Mouse (Mus musculus) thymus, adult 2 months (tissue): ENCODE results near the gene Kcnk3.

Experiments used
- CTCF ChIP-seq: fragments of 200-500 bp; IDR thresholded peaks from 2 replicates; pipeline ENCODE4 v1.5.1; 2012; ENCODE audit warnings: mild to moderate bottlenecking, control low read depth, low read length, moderate library complexity, borderline replicate concordance; ENCODE audit not compliant: control insufficient read depth, poor library complexity, insufficient read depth; ENCODE audit errors: extremely low read depth
- POLR2A ChIP-seq: fragments of 200-500 bp; IDR thresholded peaks from 2 replicates; pipeline ENCODE4 v1.6.1; 2012; ENCODE audit warnings: mild to moderate bottlenecking, low read length, control low read depth, moderate library complexity; ENCODE audit not compliant: control insufficient read depth, poor library complexity, insufficient read depth; ENCODE audit errors: extremely low read depth

DNA sequence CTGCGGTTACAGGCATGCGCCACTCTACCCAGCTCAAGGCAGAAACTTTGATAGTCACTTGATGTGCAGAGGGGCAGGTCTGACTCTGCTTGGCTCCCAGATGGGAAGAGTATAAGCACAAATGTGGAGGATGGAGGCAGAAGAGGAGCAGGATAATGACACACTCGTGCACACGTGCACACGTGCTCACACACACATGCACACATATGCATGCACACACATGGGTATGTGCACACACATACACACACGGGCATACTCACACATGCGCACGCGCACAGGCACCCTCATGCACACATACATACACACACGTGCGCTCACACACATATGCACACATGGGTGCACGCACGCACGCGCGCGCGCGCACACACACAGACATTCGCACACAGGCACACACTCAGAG lies 32.6 kb downstream of the Kcnk3 start:
- TF ChIP-seq CTCF, result no peak
- TF ChIP-seq POLR2A, result no peak
